Mouse (Mus musculus) A20 (cell line): Measurements from ENCODE around the gene Itpkc.

Experiments used
- DNase-seq: peaks from one replicate; pipeline ENCODE4 v3.0.0-alpha.2; 2011; ENCODE audit warnings: low read depth, low spot score

The Itpkc gene

GRCm38 (mm10) chr7:27193731-27194130 is 34.7 kb downstream of the Itpkc start:
- no peak for DNase-seq

GRCm38 (mm10) chr7:27192434-27192833 is 36.0 kb downstream of the Itpkc start:
- DNase-seq, result no peak

- DNase-seq, result peak; percentile 39
Measured at GRCm38 (mm10) chr7:27189271-27189931, 39.1 kb downstream of the Itpkc start.

GRCm38 (mm10) chr7:27185986-27186385 is 42.5 kb downstream of the Itpkc start:
- DNase-seq, result no peak

GRCm38 (mm10) chr7:27184964-27185363 is 43.5 kb downstream of the Itpkc start:
- DNase-seq, result peak; percentile 65

GRCm38 (mm10) chr7:27182498-27182897 is 46.0 kb downstream of the Itpkc start:
- no peak for DNase-seq

- no peak for DNase-seq
Measured at GRCm38 (mm10) chr7:27180837-27181695, 47.4 kb downstream of the Itpkc start, which contains the start of the genes Gm21983 and Mia. TSS of gene Gm21983 (minus strand) at chr7:27181086. TSS of gene Mia (minus strand) at chr7:27181157.

- DNase-seq, result no peak
Measured at GRCm38 (mm10) chr7:27180036-27180435, 48.4 kb downstream of the Itpkc start.

GRCm38 (mm10) chr7:27179217-27179918 is 49.1 kb downstream of the Itpkc start:
- peak; percentile 93 for DNase-seq

GRCm38 (mm10) chr7:27178324-27179216 is 49.9 kb downstream of the Itpkc start, which contains the start of gene Rab4b:
TSS of gene Rab4b (minus strand) at chr7:27178896.
- DNase-seq, result peak; percentile 100

GRCm38 (mm10) chr7:27177942-27178323 is 50.5 kb downstream of the Itpkc start:
- DNase-seq, result no peak

GRCm38 (mm10) chr7:27174896-27175295 is 53.6 kb downstream of the Itpkc start:
- DNase-seq, result no peak

- DNase-seq, result no peak
Measured at GRCm38 (mm10) chr7:27174496-27174895, 54.0 kb downstream of the Itpkc start.

- no peak for DNase-seq
Measured at GRCm38 (mm10) chr7:27170981-27171380, 57.5 kb downstream of the Itpkc start.

- DNase-seq, result peak; percentile 54
Measured at GRCm38 (mm10) chr7:27168371-27168770, 60.1 kb downstream of the Itpkc start.

GRCm38 (mm10) chr7:27167475-27168094 is 60.9 kb downstream of the Itpkc start:
- no peak for DNase-seq

- DNase-seq, result peak; percentile 97
Measured at GRCm38 (mm10) chr7:27166614-27167474, 61.6 kb downstream of the Itpkc start, which contains the start of gene Egln2. TSS of gene Egln2 (minus strand) at chr7:27166802.

- peak; percentile 92 for DNase-seq
Measured at GRCm38 (mm10) chr7:27166229-27166613, 62.2 kb downstream of the Itpkc start.

GRCm38 (mm10) chr7:27165696-27166095 is 62.8 kb downstream of the Itpkc start:
- DNase-seq, result peak; percentile 41
